Mouse (Mus musculus): ENCODE results near the gene Bet1. TPM values are rescaled to one million over a fixed set of nuclear protein-coding genes. Genes with fewer than 3 reads are reported as not detected.

Gene Bet1
- polyA plus RNA-seq, 1 experiment from 2014 or later: 67.0 TPM

GRCm38 (mm10) chr6:4047200-4047599 is 39.6 kb downstream of the Bet1 start:
- Histone ChIP-seq H3K4me1 (ENCODE audit: control insufficient read depth, insufficient read depth, low read length) (no peaks in the 10 kb centered on the region), H3K9me3 (ENCODE audit: control insufficient read depth, low read depth, low read length) (no peaks in the 10 kb centered on the region), H3K9ac (replicated peaks; ENCODE audit: low read depth, low read length) (no peak overlapping the region), H3K4me3 (ENCODE audit: low read depth, low read length) (no peak overlapping the region), H3K27ac (ENCODE audit: low read length) (no peak overlapping the region), H3K36me3 (ENCODE audit: control insufficient read depth, insufficient read depth, low read length) (no peaks in the 10 kb centered on the region), H3K4me2 (replicated peaks; ENCODE audit: low read depth, low read length) (no peak overlapping the region), H3K27me3 (ENCODE audit: control insufficient read depth, insufficient read depth, low read length) (no peaks in the 10 kb centered on the region)
- WGBS: 97% methylated on average over 1 of the region's 1 CpGs
- no peak for ATAC-seq (ENCODE audit: insufficient number of reproducible peaks, insufficient read depth, low FRiP score, low read depth)

DNA sequence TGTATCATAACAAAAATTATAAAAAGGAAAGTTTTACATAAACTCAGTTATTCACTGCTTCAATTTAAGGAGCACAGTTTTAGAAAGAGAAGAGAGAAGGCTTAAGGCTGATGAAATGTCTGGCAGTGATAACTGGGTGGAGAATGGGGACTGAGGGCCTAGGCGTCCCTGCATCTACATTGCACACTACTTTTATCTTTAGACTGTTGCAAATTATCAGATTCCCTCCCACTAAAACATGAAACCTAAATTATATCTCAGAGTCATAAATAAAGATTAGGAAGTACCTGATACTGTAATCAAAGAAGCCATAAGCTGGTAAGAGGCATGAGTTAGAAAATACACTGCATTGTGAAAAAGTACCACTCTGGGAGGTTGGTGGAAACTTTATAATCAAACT is 45.0 kb downstream of the Bet1 start:
- Histone ChIP-seq H3K4me3 (ENCODE audit: low read depth, low read length) (no peak overlapping the region), H3K36me3 (ENCODE audit: control insufficient read depth, insufficient read depth, low read length) (no peaks in the 10 kb centered on the region), H3K27me3 (ENCODE audit: control insufficient read depth, insufficient read depth, low read length) (no peaks in the 10 kb centered on the region), H3K4me2 (replicated peaks; ENCODE audit: low read depth, low read length) (no peak overlapping the region), H3K9ac (replicated peaks; ENCODE audit: low read depth, low read length) (no peak overlapping the region), H3K27ac (ENCODE audit: low read length) (no peak overlapping the region), H3K9me3 (ENCODE audit: control insufficient read depth, low read depth, low read length) (no peaks in the 10 kb centered on the region), H3K4me1 (ENCODE audit: control insufficient read depth, insufficient read depth, low read length) (no peaks in the 10 kb centered on the region)
- 68% methylated on average over 1 of the region's 1 CpGs for WGBS
- ATAC-seq (ENCODE audit: insufficient number of reproducible peaks, insufficient read depth, low FRiP score, low read depth): no peak

DNA sequence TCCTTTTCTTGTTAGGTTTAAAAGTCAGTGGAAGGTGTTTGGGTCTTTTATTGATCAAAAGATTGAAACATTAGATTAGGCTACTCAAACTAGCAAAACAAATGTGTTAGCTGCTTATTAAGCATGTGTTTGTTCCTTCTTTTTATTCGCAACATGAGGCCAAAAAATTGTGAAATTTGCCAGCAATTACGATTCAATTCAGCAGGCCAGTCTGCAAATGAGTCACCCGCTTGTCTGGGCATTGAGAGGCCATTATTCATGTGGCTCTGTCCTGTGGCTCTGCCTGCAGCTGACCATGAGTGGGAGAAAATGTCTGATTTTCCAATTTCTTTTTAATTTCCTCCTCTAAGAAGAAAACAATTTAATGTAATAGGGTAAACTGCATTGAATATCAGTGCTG is 55.8 kb downstream of the Bet1 start:
- no peak for ATAC-seq (ENCODE audit: insufficient number of reproducible peaks, insufficient read depth, low FRiP score, low read depth)
- Histone ChIP-seq H3K9ac (replicated peaks; ENCODE audit: low read depth, low read length) (no peak overlapping the region), H3K36me3 (ENCODE audit: control insufficient read depth, insufficient read depth, low read length) (no peaks in the 10 kb centered on the region), H3K27me3 (ENCODE audit: control insufficient read depth, insufficient read depth, low read length) (no peaks in the 10 kb centered on the region), H3K4me1 (ENCODE audit: control insufficient read depth, insufficient read depth, low read length) (no peaks in the 10 kb centered on the region), H3K4me2 (replicated peaks; ENCODE audit: low read depth, low read length) (no peak overlapping the region), H3K4me3 (ENCODE audit: low read depth, low read length) (no peak overlapping the region), H3K27ac (ENCODE audit: low read length) (no peak overlapping the region), H3K9me3 (ENCODE audit: control insufficient read depth, low read depth, low read length) (no peaks in the 10 kb centered on the region)
- 67% methylated on average over 3 of the region's 3 CpGs for WGBS

Other genes with a start within 250 kb of the Bet1 start
- 2.3 TPM in 2 replicates for gene Tfpi2, start 98.1 kb downstream of the Bet1 start, polyA plus RNA-seq (2014; fragmentation: Nextera tagmentation; extraction: Ambion mirVana)
- gene Gngt1, start 93.2 kb downstream of the Bet1 start, polyA plus RNA-seq (2014; fragmentation: Nextera tagmentation; extraction: Ambion mirVana): not detected in 2 replicates
- gene Gng11, start 83.1 kb downstream of the Bet1 start, polyA plus RNA-seq (2014; fragmentation: Nextera tagmentation; extraction: Ambion mirVana): 79.1 and 83.7 TPM in 2 replicates